Mouse (Mus musculus) right cerebral cortex, postnatal 10 days (tissue): Measurements from ENCODE around the gene Alkbh1.

Experiments used
- DNase-seq, 2 experiments: peaks; one replicate each; pipeline ENCODE4 v3.0.0; 2021; ENCODE audit warnings: low spot score in 2 of 2

Alkbh1 gene

DNA sequence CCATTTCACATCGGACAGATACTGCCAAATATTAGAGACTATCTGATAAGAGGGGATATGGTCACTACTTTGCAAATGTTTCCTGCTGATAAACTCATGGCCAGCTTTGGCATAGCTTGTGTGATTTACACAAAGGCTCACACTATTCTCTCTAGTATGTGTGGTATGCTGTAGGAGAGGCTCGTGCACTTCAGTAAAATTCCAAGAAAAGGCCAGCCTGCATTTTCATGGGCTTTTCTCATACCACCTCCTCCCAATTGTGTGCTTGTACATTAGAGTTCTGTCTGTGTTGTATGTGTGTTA, 62.5 kb downstream of the Alkbh1 start:
- no peak for DNase-seq

DNA sequence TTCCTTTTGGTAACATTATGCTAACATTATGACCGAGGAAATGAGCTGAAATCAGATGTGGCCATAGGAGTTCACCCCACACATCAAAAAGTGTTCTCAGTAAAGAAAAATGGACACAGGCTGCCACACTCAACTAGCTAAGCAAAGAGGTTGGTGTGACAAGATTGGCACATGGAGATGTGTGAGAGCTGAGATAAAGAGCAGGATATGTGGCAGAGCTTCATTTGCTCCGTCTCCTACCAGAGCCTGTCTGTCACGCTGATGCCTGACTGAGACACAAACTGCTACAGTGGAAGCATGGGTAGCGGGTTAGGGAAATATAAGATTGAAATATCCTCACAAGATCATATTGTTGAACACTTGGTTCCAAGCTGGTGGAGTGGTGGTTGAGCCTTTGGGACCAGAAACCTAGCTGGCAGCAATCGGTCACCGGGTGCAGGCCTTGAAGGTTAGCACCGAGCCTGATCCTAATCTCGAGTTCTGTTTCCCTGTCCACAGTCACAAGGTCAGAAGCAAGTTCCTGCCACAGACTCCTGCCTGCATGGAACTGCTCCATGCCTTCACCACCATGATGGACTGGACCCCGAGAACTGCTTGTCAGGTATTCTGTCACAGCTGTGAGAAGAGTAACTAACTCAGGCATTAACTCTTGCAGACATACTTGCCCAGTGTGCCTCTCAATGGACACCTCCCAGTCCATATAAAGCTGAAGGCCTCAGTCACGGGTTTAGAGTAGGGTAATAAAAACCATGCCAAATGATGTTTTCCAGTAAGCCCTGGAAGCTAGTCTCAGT, 63.0 kb downstream of the Alkbh1 start:
- no peak for DNase-seq

DNA sequence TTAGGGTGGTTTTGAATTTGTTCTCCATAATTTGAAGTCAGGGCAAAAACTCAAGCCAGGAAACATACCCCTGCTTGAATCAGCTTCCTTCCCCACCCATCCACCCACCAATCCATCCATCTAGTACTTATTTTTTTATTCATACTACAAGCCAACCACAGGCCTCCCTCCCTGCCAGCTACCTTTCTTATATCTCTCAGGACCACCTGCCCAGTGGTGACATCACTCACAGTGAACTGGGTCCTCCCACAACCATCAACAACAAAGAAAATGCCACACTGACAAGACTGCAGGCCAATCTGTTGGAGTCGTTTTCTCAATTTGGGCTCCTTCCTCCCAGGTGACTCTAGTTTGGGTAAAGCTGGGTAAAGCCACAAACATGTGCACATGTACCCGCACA, 64.3 kb downstream of the Alkbh1 start:
- no peak for DNase-seq
